10 mouse cellular contexts compared by ENCODE assay signal in genomic region chr11:85972385-85972784, GRCm38 (mm10).
DNase-seq lines count a peak whose midpoint lies in the region; ATAC-seq lines count a peak whose summit lies in the region.
"Had no signal": no experiment of that assay in that cellular context is flagged by ENCODE, and none has a peak within 500 bp of the region (broad histone marks: within the 10 kb centered on the region; RNA-seq: fewer than 3 reads in every experiment).

No protein-coding gene starts in this region.

- H3K36me3 ChIP-seq in liver, embryonic 12.5 days = no peaks in the 10 kb centered on the region
- no peaks in the 10 kb centered on the region for H3K36me3 ChIP-seq in splenic B cell, adult 2 months (ENCODE audit: control insufficient read depth, insufficient read depth, low read length, poor library complexity, severe bottlenecking)
- H3K36me3 ChIP-seq: stomach, embryonic 15.5 days had no signal

- no peaks in the 10 kb centered on the region for H3K9me3 ChIP-seq in liver, embryonic 12.5 days (replicated peaks)
- H3K9me3 ChIP-seq: stomach, embryonic 15.5 days had no signal

- H3K9ac ChIP-seq in liver, embryonic 12.5 days = no peak overlapping the region
- H3K9ac ChIP-seq: stomach, embryonic 15.5 days had no signal

- intact Hi-C loops in heart, postnatal 10 days (cut with DNase I) = loop anchor here (2.0 to 10.0 kb wide), 4 partner anchors 124 to 598 kb away; no protein-coding TSS in a partner anchor

- H3K4me2 ChIP-seq in liver, embryonic 12.5 days = no peak overlapping the region
- H3K4me2 ChIP-seq: stomach, embryonic 15.5 days had no signal

- H3K4me3 ChIP-seq in liver, embryonic 12.5 days = no peak overlapping the region
- H3K4me3 ChIP-seq: erythroblast, embryonic 14.5 days; stomach, embryonic 15.5 days had no signal

- ATAC-seq in liver, embryonic 12.5 days = no peak
- ATAC-seq in megakaryocyte progenitor cell, adult 5-6 weeks (replicated peaks; ENCODE audit: poor library complexity) = peak; percentile 92

- WGBS in liver, embryonic 12.5 days (ENCODE audit: insufficient replicate concordance) = 24% methylated on average over 7 of the region's 7 CpGs

- H3K27ac ChIP-seq in liver, embryonic 12.5 days = no peak overlapping the region
- H3K27ac ChIP-seq: stomach, embryonic 15.5 days had no signal

- peak; percentile 55 for DNase-seq in liver
- DNase-seq in adrenal gland, postnatal 10 days = peak; percentile 79
- DNase-seq in embryo, embryonic 9.5 days (ENCODE audit: extremely low spot score) = peak; percentile 61
- DNase-seq in heart, postnatal 10 days = peak; percentile 78 to 79
- DNase-seq in layer of hippocampus, postnatal 36 days = peak; percentile 54 to 69
- DNase-seq in splenic B cell, adult 2 months (ENCODE audit: low read depth, low spot score) = peak; percentile 64

- peaks cover 12% of the 10 kb centered on the region; the same call in 1 of the 2 replicates for H3K27me3 ChIP-seq in liver, embryonic 12.5 days (replicated peaks)
- no peaks in the 10 kb centered on the region for H3K27me3 ChIP-seq in splenic B cell, adult 2 months (ENCODE audit: control insufficient read depth, insufficient read depth, low read length, poor library complexity, severe bottlenecking)
- H3K27me3 ChIP-seq: stomach, embryonic 15.5 days had no signal

- H3K4me1 ChIP-seq in liver, embryonic 12.5 days = no peaks in the 10 kb centered on the region
- H3K4me1 ChIP-seq: stomach, embryonic 15.5 days had no signal
